Mouse (Mus musculus): ENCODE measurements at regions not wholly inside any gene's neighbourhood (a gene's known extent, or its start where the extent isn't known, plus 50 kb on each side); places are given as distances from the start of the nearest gene placed in this dataset.

DNA sequence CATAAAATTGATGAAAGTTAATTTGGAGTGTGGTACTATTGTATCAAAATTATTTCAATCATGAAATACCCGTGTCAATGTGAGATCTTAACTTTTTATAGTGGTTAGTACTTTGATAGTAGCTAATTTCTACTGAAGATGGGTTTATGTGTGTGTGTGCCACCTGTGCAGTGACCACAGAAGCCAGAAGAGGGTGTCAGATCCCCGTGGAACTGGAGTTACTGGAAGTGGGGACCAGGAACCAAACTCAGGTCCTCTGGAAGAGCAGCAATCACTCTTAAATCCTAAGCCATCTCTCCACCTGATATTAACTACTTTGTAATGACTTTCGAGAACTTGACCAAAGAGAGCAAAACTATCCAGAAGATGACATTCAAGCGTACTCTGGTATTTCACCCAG lies 517.4 kb downstream of the Defb40 start:
- H3K4me3 ChIP-seq (replicated peaks; ENCODE audit: low read length) = no peak overlapping the region
- 0 out of 2 replicates have a peak, but pooled peaks cover 2% of the 10 kb centered on the region for H3K27me3 ChIP-seq (ENCODE audit: insufficient read depth, low read length)
- H3K36me3 ChIP-seq (ENCODE audit: insufficient read depth, low read length) = no peaks in the 10 kb centered on the region
- H3K9me3 ChIP-seq (ENCODE audit: low read length) = no peaks in the 10 kb centered on the region
- TF ChIP-seq POU5F1 (IDR thresholded peaks at IDR 0.05; ENCODE audit: borderline replicate concordance, low read length) (no peak), CTCF (conservative IDR thresholded peaks at IDR 0.05; ENCODE audit: low read length) (peak; percentile 40)
- peaks cover 9% of the 10 kb centered on the region; the same call in 1 of the 2 replicates for H3K4me1 ChIP-seq (replicated peaks; ENCODE audit: low read depth, low read length)

DNA sequence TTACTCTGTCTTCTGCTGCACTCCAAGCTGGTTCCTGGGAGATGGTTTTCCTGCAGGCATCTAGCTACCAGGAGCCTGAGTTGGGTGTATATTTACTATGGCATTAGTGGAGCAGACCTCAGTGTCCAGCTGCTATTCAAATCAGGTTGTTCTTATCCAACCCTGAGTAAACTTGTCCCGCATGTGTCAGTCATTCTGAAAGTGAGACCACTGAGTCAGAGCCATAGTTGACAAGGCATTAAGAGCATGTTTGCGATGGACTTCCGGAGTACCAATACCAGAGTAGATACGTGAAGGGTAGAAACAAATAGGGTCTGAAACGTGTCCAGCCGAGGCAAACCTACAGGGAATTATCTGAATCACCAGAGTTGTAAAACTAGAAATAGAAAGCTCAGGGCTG lies 520.6 kb downstream of the Defb40 start:
- peaks cover 9% of the 10 kb centered on the region; the same call in 1 of the 2 replicates for H3K4me1 ChIP-seq (replicated peaks; ENCODE audit: low read depth, low read length)
- H3K36me3 ChIP-seq (ENCODE audit: insufficient read depth, low read length) = no peaks in the 10 kb centered on the region
- no peaks in the 10 kb centered on the region for H3K9me3 ChIP-seq (ENCODE audit: low read length)
- TF ChIP-seq CTCF (conservative IDR thresholded peaks at IDR 0.05; ENCODE audit: low read length) = no peak
- no peak overlapping the region for H3K4me3 ChIP-seq (replicated peaks; ENCODE audit: low read length)
- 0 out of 2 replicates have a peak, but pooled peaks cover 7% of the 10 kb centered on the region for H3K27me3 ChIP-seq (ENCODE audit: insufficient read depth, low read length)

DNA sequence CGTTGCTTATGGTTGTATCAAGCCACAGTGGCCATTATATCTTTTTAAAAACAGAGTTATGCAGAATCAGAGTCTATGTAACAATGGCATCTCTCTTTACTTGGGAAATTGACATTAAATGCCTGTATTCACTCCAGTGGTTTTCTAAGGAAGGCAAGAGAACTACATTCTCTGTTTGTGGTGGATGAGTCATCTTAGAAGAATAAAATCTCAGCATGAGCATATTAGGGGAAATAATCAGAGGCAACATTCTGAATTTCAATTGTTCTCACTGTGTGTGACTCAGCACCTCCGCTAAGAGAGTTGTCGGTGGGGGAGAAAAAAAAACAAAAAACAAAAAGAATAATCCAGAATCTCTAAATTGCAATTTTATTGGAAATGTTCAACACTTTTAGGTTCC lies 529.0 kb downstream of the Defb40 start:
- Histone ChIP-seq H3K27me3 (ENCODE audit: insufficient read depth, low read length) (0 out of 2 replicates have a peak, but pooled peaks cover 12% of the 10 kb centered on the region), H3K4me3 (replicated peaks; ENCODE audit: low read length) (no peak overlapping the region), H3K36me3 (ENCODE audit: insufficient read depth, low read length) (no peaks in the 10 kb centered on the region), H3K9me3 (ENCODE audit: low read length) (no peaks in the 10 kb centered on the region), H3K4me1 (replicated peaks; ENCODE audit: low read depth, low read length) (no peaks in the 10 kb centered on the region)
- TF ChIP-seq CTCF (conservative IDR thresholded peaks at IDR 0.05; ENCODE audit: low read length) = no peak
- no peak for TF ChIP-seq NANOG (IDR thresholded peaks at IDR 0.05; ENCODE audit: borderline replicate concordance, low read length)
- TF ChIP-seq POU5F1 (IDR thresholded peaks at IDR 0.05; ENCODE audit: borderline replicate concordance, low read length) = no peak

DNA sequence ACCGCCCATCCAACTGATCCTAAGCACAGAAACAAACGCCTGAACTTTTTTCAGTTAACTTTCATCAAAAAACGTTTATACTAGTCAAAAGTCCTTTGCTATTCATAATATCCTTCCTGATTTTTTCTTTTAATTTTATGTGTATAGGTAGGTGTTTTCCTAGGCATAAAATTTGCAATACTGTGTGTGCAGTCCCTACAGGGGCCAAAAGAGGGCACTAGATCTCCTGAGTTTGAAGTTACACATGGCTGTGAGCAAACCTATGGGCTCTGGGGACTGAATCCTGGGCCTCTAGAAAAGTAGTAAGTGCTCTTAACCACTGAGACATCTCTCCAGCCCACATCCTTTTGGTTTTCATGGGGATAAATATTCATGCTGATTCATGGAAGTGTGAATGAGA lies 535.8 kb downstream of the Defb40 start:
- Histone ChIP-seq H3K27me3 (ENCODE audit: insufficient read depth, low read length) (no peaks in the 10 kb centered on the region), H3K4me1 (replicated peaks; ENCODE audit: low read depth, low read length) (no peaks in the 10 kb centered on the region), H3K4me3 (replicated peaks; ENCODE audit: low read length) (no peak overlapping the region), H3K9me3 (ENCODE audit: low read length) (no peaks in the 10 kb centered on the region), H3K36me3 (ENCODE audit: insufficient read depth, low read length) (no peaks in the 10 kb centered on the region)
- no peak for TF ChIP-seq POU5F1 (IDR thresholded peaks at IDR 0.05; ENCODE audit: borderline replicate concordance, low read length)
- no peak for TF ChIP-seq NANOG (IDR thresholded peaks at IDR 0.05; ENCODE audit: borderline replicate concordance, low read length)
- TF ChIP-seq CTCF (conservative IDR thresholded peaks at IDR 0.05; ENCODE audit: low read length) = peak; percentile 74

DNA sequence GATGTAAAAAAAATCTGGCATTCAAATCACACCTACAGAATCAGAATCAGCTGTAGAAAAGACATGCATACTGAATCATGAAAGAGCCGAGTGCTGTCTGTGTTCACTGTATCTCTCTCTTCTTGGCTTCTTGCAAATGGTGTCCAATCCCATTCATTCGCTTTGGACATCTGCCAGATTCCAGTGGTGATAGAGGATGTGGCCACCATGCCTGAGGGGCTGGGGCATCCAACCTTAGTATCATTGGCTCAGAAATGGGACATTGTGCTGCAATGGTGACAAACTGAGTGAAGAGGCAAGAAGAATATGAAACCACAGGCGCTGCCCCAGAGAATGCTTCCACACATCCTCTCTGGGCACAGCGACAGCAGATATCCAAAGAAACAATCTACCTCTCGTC lies 555.2 kb downstream of the Defb40 start:
- TF ChIP-seq POU5F1 (IDR thresholded peaks at IDR 0.05; ENCODE audit: borderline replicate concordance, low read length) (no peak), CTCF (conservative IDR thresholded peaks at IDR 0.05; ENCODE audit: low read length) (no peak), NANOG (IDR thresholded peaks at IDR 0.05; ENCODE audit: borderline replicate concordance, low read length) (no peak)
- 0 out of 2 replicates have a peak, but pooled peaks cover 2% of the 10 kb centered on the region for H3K27me3 ChIP-seq (ENCODE audit: insufficient read depth, low read length)
- H3K9me3 ChIP-seq (ENCODE audit: low read length) = peaks cover 8% of the 10 kb centered on the region
- no peaks in the 10 kb centered on the region for H3K4me1 ChIP-seq (replicated peaks; ENCODE audit: low read depth, low read length)
- no peak overlapping the region for H3K4me3 ChIP-seq (replicated peaks; ENCODE audit: low read length)
- no peaks in the 10 kb centered on the region for H3K36me3 ChIP-seq (ENCODE audit: insufficient read depth, low read length)

DNA sequence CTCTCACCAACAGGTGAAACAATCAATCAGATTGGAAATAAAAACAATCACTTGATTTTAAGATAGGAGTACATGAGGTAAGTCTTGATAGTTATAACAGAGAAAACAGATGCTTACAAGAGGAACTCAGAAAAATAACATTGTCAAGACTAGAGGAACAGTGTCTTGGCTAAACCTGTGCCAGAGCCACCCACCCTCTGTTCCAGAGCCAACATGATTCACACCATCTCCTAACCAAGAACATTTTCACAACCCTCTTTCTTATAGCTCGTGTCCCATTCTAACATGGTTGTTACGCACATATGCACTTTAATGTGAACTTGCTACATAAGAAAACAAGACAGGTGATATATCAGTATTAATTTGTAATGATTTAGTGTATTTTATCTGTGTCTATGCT lies 565.6 kb downstream of the Defb40 start:
- no peaks in the 10 kb centered on the region for H3K9me3 ChIP-seq (ENCODE audit: low read length)
- peaks cover under 1% of the 10 kb centered on the region; the same call in 1 of the 2 replicates for H3K27me3 ChIP-seq (ENCODE audit: insufficient read depth, low read length)
- H3K36me3 ChIP-seq (ENCODE audit: insufficient read depth, low read length) = no peaks in the 10 kb centered on the region
- no peaks in the 10 kb centered on the region for H3K4me1 ChIP-seq (replicated peaks; ENCODE audit: low read depth, low read length)
- TF ChIP-seq POU5F1 (IDR thresholded peaks at IDR 0.05; ENCODE audit: borderline replicate concordance, low read length) = no peak
- TF ChIP-seq NANOG (IDR thresholded peaks at IDR 0.05; ENCODE audit: borderline replicate concordance, low read length) = no peak
- no peak for TF ChIP-seq CTCF (conservative IDR thresholded peaks at IDR 0.05; ENCODE audit: low read length)
- H3K4me3 ChIP-seq (replicated peaks; ENCODE audit: low read length) = no peak overlapping the region

DNA sequence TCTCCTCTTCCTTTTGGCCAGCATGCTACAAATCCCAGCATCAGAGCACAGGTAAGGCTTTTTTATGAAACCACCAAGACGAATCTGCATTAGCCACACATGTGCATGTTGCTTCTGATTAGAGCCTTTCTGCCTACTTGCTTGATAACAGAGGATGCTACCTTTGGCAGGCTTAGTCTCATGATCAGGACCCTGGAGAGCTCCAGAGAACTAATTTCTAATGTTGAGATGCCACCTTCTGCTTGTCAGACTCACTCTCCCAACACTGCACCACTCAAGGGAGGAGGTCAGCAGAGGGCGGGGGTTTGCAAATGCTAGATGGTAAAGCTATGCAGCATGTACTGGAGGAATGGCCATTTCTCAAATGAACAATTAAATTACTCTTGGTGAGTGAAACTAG lies 571.6 kb downstream of the Defb40 start:
- no peak for TF ChIP-seq CTCF (conservative IDR thresholded peaks at IDR 0.05; ENCODE audit: low read length)
- TF ChIP-seq POU5F1 (IDR thresholded peaks at IDR 0.05; ENCODE audit: borderline replicate concordance, low read length) = no peak
- no peak for TF ChIP-seq NANOG (IDR thresholded peaks at IDR 0.05; ENCODE audit: borderline replicate concordance, low read length)
- Histone ChIP-seq H3K36me3 (ENCODE audit: insufficient read depth, low read length) (no peaks in the 10 kb centered on the region), H3K4me1 (replicated peaks; ENCODE audit: low read depth, low read length) (no peaks in the 10 kb centered on the region), H3K9me3 (ENCODE audit: low read length) (no peaks in the 10 kb centered on the region), H3K27me3 (ENCODE audit: insufficient read depth, low read length) (peaks cover 7% of the 10 kb centered on the region), H3K4me3 (replicated peaks; ENCODE audit: low read length) (no peak overlapping the region)

DNA sequence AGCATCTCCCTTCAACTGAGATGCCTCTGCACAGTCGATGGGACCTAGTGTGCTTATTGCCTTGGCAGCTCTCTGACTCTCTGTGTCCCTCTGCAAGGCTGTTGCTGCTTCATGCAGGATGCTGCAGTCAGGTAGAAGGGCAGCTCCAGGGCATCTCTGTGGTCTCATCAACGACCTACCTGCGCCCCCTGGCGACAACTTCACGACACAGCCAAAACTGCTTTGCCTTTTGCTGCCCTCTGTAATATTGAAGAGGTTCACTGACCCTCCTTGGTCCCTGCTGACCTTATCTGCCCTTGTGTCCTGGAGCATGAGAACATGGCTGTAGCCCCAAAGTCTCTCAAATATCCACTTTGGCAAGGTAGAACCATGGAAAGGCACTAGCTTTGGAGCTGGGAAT lies 589.7 kb downstream of the Defb40 start:
- H3K4me1 ChIP-seq (replicated peaks; ENCODE audit: low read depth, low read length) = no peaks in the 10 kb centered on the region

DNA sequence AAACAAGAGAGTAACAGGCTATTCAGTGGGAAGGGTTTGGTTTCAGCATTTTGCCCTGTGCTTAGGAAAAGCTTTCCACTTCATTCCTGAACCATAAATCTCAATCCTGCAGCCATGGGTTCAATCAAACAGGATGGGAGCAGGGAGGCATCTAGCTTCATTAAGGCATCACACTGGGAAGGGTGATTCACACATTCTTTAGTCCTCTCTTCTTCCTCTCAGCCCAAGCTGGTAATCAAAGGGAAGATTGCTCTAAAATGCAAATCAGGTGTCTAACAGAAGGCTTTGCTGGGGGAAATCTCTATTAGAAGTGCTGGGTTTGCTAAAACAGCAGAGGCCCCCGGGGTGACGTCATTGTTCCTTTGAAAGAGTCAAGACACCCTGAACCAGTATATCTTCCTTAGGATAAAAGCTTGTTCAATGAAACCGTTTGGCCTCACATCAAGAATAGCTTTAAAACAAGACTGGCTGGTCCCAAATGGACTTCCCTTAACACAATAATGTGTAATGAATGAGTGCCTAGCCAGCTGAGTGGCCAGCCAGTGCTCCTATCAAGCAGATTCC lies 596.4 kb downstream of the Defb40 start:
- Histone ChIP-seq H3K4me1 (replicated peaks; ENCODE audit: low read depth, low read length) (no peaks in the 10 kb centered on the region), H3K36me3 (ENCODE audit: insufficient read depth, low read length) (no peaks in the 10 kb centered on the region), H3K4me3 (replicated peaks; ENCODE audit: low read length) (no peak overlapping the region), H3K27me3 (ENCODE audit: insufficient read depth, low read length) (peaks cover 2% of the 10 kb centered on the region; the same call in 1 of the 2 replicates), H3K9me3 (ENCODE audit: low read length) (no peaks in the 10 kb centered on the region)
- TF ChIP-seq POU5F1 (IDR thresholded peaks at IDR 0.05; ENCODE audit: borderline replicate concordance, low read length) = no peak
- TF ChIP-seq CTCF (conservative IDR thresholded peaks at IDR 0.05; ENCODE audit: low read length) = no peak
- no peak for TF ChIP-seq NANOG (IDR thresholded peaks at IDR 0.05; ENCODE audit: borderline replicate concordance, low read length)

More for the DNA sequence above, 589.7 kb downstream of the Defb40 start:
- TF ChIP-seq POU5F1 (IDR thresholded peaks at IDR 0.05; ENCODE audit: borderline replicate concordance, low read length) (no peak), NANOG (IDR thresholded peaks at IDR 0.05; ENCODE audit: borderline replicate concordance, low read length) (no peak), CTCF (conservative IDR thresholded peaks at IDR 0.05; ENCODE audit: low read length) (peak; percentile 56)
- Histone ChIP-seq H3K9me3 (ENCODE audit: low read length) (no peaks in the 10 kb centered on the region), H3K4me3 (replicated peaks; ENCODE audit: low read length) (no peak overlapping the region), H3K36me3 (ENCODE audit: insufficient read depth, low read length) (no peaks in the 10 kb centered on the region), H3K27me3 (ENCODE audit: insufficient read depth, low read length) (no peaks in the 10 kb centered on the region)

Measured in E14TG2a.4 (cell line).